Mouse (Mus musculus): ENCODE results near the gene Krt36. TPM values are rescaled to one million over a fixed set of nuclear protein-coding genes. Genes with fewer than 3 reads are reported as not detected.

The Krt36 gene
- polyA plus RNA-seq (2015; fragmentation: Nextera tagmentation; extraction: Ambion mirVana), result not detected in 2 replicates

GRCm38 (mm10) chr11:100105576-100106122 lies at the start of gene Krt36:
Krt36 (minus strand) TSS chr11:100105626.
- Histone ChIP-seq H3K27me3 (replicated peaks; ENCODE audit: control insufficient read depth, insufficient read depth, low read length) (no peaks in the 10 kb centered on the region), H3K9me3 (ENCODE audit: control insufficient read depth, low read length) (no peaks in the 10 kb centered on the region), H3K4me1 (replicated peaks; ENCODE audit: control insufficient read depth, insufficient read depth, low read length) (no peaks in the 10 kb centered on the region), H3K4me2 (ENCODE audit: low read length) (no peak within 1 kb of the TSS), H3K9ac (replicated peaks; ENCODE audit: low read depth, low read length) (no peak within 1 kb of the TSS), H3K27ac (ENCODE audit: low read length) (no peak within 1 kb of the TSS), H3K36me3 (ENCODE audit: control insufficient read depth, insufficient read depth) (no peaks in the 10 kb centered on the region), H3K4me3 (replicated peaks; ENCODE audit: low read length) (no peak within 1 kb of the TSS)
- 89% methylated on average over 6 of the region's 6 CpGs for WGBS
- ATAC-seq, result no peak

DNA sequence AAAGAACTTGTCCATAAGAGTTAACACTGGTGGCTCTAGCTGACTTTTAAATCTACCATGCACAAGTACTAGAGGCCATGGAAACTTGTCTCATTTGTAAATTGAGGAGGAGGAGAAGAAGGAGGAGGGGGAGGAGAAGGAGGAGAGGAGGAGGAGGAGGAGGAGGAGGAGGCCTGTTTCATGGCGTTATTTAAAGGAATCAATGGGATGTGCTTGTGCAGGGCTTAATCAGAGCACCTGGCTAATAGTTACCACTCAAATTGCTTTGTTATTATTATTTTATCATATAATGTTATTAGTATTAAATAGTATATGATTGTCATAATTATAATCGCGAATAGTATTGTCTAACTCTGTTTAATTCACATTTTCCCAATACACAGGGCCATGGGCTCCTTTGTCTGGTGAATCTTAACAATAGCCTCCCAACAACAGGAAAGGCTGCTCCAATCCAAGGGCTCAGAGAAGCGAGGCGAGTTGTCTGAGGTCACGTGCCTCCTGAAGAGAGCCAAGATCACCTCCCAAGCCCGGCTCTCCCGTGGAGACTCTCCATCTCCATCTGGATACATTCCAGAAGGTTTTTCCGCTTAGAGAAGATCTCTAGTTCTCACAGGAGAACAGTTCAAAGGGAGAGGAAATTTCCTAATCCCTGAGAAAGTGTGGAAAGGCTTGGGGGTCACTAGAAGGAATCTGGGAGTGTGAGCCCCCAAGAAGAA lies 43.3 kb upstream of the Krt36 start, which contains the start of gene Krt19:
Krt19 (minus strand) TSS at position 51 of the 716 bp plus-strand sequence.
- Histone ChIP-seq H3K4me1 (replicated peaks; ENCODE audit: control insufficient read depth, insufficient read depth, low read length) (0 out of 2 replicates have a peak, but pooled peaks cover 6% of the 10 kb centered on the region), H3K27me3 (replicated peaks; ENCODE audit: control insufficient read depth, insufficient read depth, low read length) (peaks cover 22% of the 10 kb centered on the region), H3K36me3 (ENCODE audit: control insufficient read depth, insufficient read depth) (no peaks in the 10 kb centered on the region), H3K9me3 (ENCODE audit: control insufficient read depth, low read length) (no peaks in the 10 kb centered on the region), H3K27ac (ENCODE audit: low read length) (no peak within 1 kb of the TSS), H3K4me3 (replicated peaks; ENCODE audit: low read length) (no peak within 1 kb of the TSS), H3K4me2 (ENCODE audit: low read length) (no peak within 1 kb of the TSS), H3K9ac (replicated peaks; ENCODE audit: low read depth, low read length) (no peak within 1 kb of the TSS)
- WGBS, result 50% methylated on average over 9 of the region's 9 CpGs
- ATAC-seq, result no peak

DNA sequence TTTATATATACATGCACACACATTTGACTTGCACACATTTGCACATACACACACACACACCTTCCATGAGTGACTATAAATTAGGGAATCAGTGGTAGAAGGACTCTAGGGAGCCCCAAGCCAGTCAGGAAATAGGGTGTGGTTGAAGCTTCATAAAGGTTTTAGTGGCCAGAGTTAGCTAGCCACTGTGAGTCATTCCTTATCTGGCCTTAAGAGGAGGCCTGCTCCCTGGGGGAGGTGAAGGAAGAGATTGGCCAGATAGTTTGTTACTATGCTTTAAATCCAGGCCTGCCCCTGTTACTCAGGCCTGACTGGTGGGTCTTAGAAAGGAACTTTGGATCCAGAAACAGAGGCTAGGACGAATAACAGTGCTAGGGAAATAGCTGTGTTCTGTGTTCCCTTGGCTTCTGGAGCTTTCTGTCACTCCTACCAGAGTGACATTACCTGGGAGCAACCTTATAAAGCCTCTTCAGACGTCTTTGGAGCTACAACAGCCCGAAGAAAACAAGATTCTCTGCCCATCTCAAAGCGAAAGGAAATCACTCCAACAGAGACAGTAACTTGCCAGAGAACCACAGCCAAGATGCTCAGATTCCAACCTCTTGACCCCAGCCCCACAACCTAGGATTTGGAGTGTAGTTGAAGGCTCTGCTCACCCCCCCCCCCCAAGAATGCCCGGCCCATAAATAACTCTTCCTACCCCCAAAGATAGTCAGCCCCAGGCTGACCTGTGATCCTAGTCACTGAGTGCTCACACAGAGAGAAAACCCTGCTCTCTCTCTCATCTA lies 42.3 kb upstream of the Krt36 start:
- 71% methylated on average over 5 of the region's 5 CpGs for WGBS
- ATAC-seq, result no peak
- H3K4me3 ChIP-seq (replicated peaks; ENCODE audit: low read length), result no peak overlapping the region
- no peak overlapping the region for H3K27ac ChIP-seq (ENCODE audit: low read length)
- H3K4me1 ChIP-seq (replicated peaks; ENCODE audit: control insufficient read depth, insufficient read depth, low read length), result 0 out of 2 replicates have a peak, but pooled peaks cover 6% of the 10 kb centered on the region
- H3K9ac ChIP-seq (replicated peaks; ENCODE audit: low read depth, low read length), result no peak overlapping the region
- H3K36me3 ChIP-seq (ENCODE audit: control insufficient read depth, insufficient read depth), result no peaks in the 10 kb centered on the region
- peaks cover 22% of the 10 kb centered on the region for H3K27me3 ChIP-seq (replicated peaks; ENCODE audit: control insufficient read depth, insufficient read depth, low read length)
- H3K4me2 ChIP-seq (ENCODE audit: low read length), result no peak overlapping the region
- no peaks in the 10 kb centered on the region for H3K9me3 ChIP-seq (ENCODE audit: control insufficient read depth, low read length)

DNA sequence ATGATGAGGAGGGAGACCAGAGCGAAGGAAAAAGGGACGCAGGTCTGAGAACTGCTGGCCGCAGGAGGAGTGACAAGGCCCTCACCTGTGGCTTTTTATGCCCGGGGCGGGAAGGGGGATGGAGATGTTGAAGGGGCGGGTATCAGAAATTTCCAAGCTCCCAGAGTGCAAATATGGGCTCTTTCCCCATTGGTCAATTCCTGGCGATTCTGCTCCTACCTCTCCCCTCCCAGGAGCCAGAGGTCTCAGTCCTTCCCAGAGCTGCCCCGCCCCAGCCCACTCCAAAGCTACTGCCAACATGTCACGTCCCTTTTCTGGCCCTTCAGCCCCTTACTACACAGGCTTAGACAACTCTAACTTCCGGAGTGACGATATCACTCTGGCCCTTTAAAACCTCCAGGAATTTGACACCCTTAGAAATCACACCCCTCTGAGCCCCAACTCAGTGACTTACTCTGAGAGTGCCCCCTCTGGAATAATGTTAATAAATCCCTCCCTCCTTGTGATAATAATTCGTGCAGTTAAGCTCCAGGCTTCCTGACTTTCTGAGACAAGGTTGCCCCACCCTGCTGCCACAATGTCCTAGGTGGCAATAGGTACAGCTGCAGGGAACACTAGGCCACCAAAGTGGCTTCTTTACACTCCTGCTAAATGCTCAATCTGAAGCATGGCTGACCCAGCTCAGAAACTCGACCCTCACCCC lies 40.6 kb upstream of the Krt36 start:
- Histone ChIP-seq H3K9me3 (ENCODE audit: control insufficient read depth, low read length) (no peaks in the 10 kb centered on the region), H3K4me1 (replicated peaks; ENCODE audit: control insufficient read depth, insufficient read depth, low read length) (0 out of 2 replicates have a peak, but pooled peaks cover 6% of the 10 kb centered on the region), H3K27me3 (replicated peaks; ENCODE audit: control insufficient read depth, insufficient read depth, low read length) (peaks cover 22% of the 10 kb centered on the region), H3K4me3 (replicated peaks; ENCODE audit: low read length) (no peak overlapping the region), H3K4me2 (ENCODE audit: low read length) (no peak overlapping the region), H3K9ac (replicated peaks; ENCODE audit: low read depth, low read length) (no peak overlapping the region), H3K36me3 (ENCODE audit: control insufficient read depth, insufficient read depth) (no peaks in the 10 kb centered on the region), H3K27ac (ENCODE audit: low read length) (no peak overlapping the region)
- ATAC-seq, result no peak
- 7% methylated on average over 13 of the region's 13 CpGs for WGBS

DNA sequence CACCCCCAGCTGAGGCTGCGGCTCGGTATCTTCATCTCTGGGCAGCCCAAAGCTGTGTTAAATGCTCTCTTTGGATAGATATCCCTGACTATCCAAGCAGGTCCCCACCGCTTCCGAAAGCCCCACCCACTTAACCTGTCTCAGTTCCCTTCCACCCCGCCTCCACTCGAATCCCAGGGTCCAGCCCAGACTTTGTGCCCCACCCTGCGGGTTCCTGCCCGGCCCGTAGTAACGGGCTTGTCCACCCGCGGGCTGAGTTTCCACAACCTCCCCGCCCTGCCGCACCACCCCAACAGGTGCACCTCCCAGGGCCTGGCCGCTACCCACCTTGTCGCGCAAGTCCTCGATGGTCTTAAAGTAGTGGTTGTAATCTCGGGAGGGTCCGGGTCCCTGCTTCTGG lies 39.7 kb upstream of the Krt36 start:
- Histone ChIP-seq H3K4me2 (ENCODE audit: low read length) (peak overlapping the region; percentile 27), H3K27me3 (replicated peaks; ENCODE audit: control insufficient read depth, insufficient read depth, low read length) (peaks cover 22% of the 10 kb centered on the region), H3K4me1 (replicated peaks; ENCODE audit: control insufficient read depth, insufficient read depth, low read length) (0 out of 2 replicates have a peak, but pooled peaks cover 6% of the 10 kb centered on the region), H3K4me3 (replicated peaks; ENCODE audit: low read length) (no peak overlapping the region), H3K9me3 (ENCODE audit: control insufficient read depth, low read length) (no peaks in the 10 kb centered on the region), H3K36me3 (ENCODE audit: control insufficient read depth, insufficient read depth) (no peaks in the 10 kb centered on the region), H3K27ac (ENCODE audit: low read length) (no peak overlapping the region), H3K9ac (replicated peaks; ENCODE audit: low read depth, low read length) (no peak overlapping the region)
- WGBS, result 2% methylated on average over 20 of the region's 20 CpGs
- ATAC-seq, result no peak

- Histone ChIP-seq H3K4me3 (replicated peaks; ENCODE audit: low read length) (no peak overlapping the region), H3K9ac (replicated peaks; ENCODE audit: low read depth, low read length) (no peak overlapping the region), H3K4me2 (ENCODE audit: low read length) (no peak overlapping the region), H3K36me3 (ENCODE audit: control insufficient read depth, insufficient read depth) (no peaks in the 10 kb centered on the region), H3K4me1 (replicated peaks; ENCODE audit: control insufficient read depth, insufficient read depth, low read length) (peaks cover 12% of the 10 kb centered on the region; the same call in 1 of the 2 replicates), H3K27ac (ENCODE audit: low read length) (no peak overlapping the region), H3K9me3 (ENCODE audit: control insufficient read depth, low read length) (no peaks in the 10 kb centered on the region), H3K27me3 (replicated peaks; ENCODE audit: control insufficient read depth, insufficient read depth, low read length) (peaks cover 14% of the 10 kb centered on the region)
- ATAC-seq, result no peak
- 80% methylated on average over 21 of the region's 21 CpGs for WGBS
Observed at GRCm38 (mm10) chr11:100140966-100141365, 35.5 kb upstream of the Krt36 start.

DNA sequence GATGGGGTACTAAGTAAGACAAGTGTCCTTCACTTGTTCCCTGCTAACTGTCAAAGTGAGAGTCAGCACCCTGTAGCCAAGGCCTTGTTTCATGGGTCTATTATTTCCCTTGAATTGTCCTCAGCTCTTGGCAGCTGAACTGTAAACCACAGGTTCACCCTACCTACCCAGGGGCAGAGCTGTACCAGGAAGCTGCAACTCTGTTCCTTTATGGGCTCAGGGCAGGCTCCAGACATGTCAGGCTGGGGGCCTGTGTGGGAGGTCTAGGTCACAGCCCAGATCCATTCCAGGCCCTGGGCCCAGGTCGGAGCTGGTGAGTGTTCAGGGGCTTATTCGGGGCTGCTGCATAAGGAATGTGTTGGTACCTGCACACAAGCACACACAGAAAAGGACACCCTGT lies 34.0 kb upstream of the Krt36 start:
- WGBS, result 75% methylated on average over 2 of the region's 2 CpGs
- Histone ChIP-seq H3K4me2 (ENCODE audit: low read length) (no peak overlapping the region), H3K27me3 (replicated peaks; ENCODE audit: control insufficient read depth, insufficient read depth, low read length) (peaks cover 6% of the 10 kb centered on the region; the same call in 1 of the 2 replicates), H3K9ac (replicated peaks; ENCODE audit: low read depth, low read length) (no peak overlapping the region), H3K4me3 (replicated peaks; ENCODE audit: low read length) (no peak overlapping the region), H3K9me3 (ENCODE audit: control insufficient read depth, low read length) (no peaks in the 10 kb centered on the region), H3K36me3 (ENCODE audit: control insufficient read depth, insufficient read depth) (no peaks in the 10 kb centered on the region), H3K27ac (ENCODE audit: low read length) (no peak overlapping the region), H3K4me1 (replicated peaks; ENCODE audit: control insufficient read depth, insufficient read depth, low read length) (peaks cover 6% of the 10 kb centered on the region; the same call in 1 of the 2 replicates)
- ATAC-seq, result no peak

DNA sequence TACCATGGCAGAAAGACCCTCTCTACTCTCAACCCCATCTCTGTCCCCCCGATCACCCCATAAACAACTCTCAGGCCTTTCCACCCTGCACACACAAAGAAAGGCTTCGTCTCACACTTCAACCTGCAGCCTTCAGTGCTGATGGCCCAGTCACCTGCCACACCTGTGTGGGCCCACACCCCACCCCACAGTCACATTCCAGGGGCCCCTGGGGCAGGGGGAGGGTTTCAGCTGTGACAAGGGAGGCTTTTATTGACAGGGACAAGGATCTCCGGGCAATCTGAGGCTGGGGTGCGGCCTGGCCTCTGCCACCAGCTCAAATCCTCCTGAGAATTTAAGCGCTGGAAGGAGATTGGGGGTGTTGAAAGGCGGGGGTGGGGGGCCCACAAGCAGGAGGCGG lies 33.4 kb upstream of the Krt36 start:
- H3K4me2 ChIP-seq (ENCODE audit: low read length), result no peak overlapping the region
- H3K36me3 ChIP-seq (ENCODE audit: control insufficient read depth, insufficient read depth), result no peaks in the 10 kb centered on the region
- peaks cover 6% of the 10 kb centered on the region; the same call in 1 of the 2 replicates for H3K4me1 ChIP-seq (replicated peaks; ENCODE audit: control insufficient read depth, insufficient read depth, low read length)
- H3K9ac ChIP-seq (replicated peaks; ENCODE audit: low read depth, low read length), result no peak overlapping the region
- H3K4me3 ChIP-seq (replicated peaks; ENCODE audit: low read length), result no peak overlapping the region
- WGBS, result 54% methylated on average over 7 of the region's 7 CpGs
- H3K27me3 ChIP-seq (replicated peaks; ENCODE audit: control insufficient read depth, insufficient read depth, low read length), result no peaks in the 10 kb centered on the region
- no peak for ATAC-seq
- H3K27ac ChIP-seq (ENCODE audit: low read length), result no peak overlapping the region
- no peaks in the 10 kb centered on the region for H3K9me3 ChIP-seq (ENCODE audit: control insufficient read depth, low read length)

Measured in forebrain, embryonic 16.5 days (tissue).